Mouse (Mus musculus): ENCODE data around the gene Aqp2. TPM values are rescaled to one million over a fixed set of nuclear protein-coding genes. Genes with fewer than 3 reads are reported as not detected.

The Aqp2 gene
- polyA plus RNA-seq, 1 experiment, result 0.47 TPM

DNA sequence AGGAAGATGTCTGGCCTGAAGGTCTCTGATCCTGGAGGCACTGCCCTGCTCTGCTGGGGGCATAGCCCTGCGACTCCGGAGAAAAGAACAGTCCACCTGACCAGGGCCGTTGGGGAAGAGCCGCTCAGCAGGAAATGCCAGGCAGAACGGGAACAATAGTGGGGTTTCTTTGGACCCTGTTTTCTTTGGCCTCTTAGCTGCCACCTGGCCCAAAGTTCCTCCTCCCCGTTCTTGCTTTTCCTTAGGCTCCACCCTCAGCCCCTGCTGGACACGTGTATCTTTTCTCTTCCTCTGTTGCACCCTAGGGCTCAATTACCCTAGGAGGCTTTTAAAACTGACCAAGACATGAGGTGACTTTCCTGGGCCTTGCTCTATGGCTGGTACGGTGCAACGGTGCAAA lies 10.4 kb downstream of the Aqp2 start:
- no peak overlapping the region for H3K4me3 ChIP-seq (ENCODE audit: control insufficient read depth, insufficient read depth, low read length)
- TF ChIP-seq POLR2A (IDR thresholded peaks at IDR 0.05; ENCODE audit: control insufficient read depth, extremely low read depth, insufficient read depth, low read length, poor library complexity) (no peak), CTCF (IDR thresholded peaks at IDR 0.05; ENCODE audit: borderline replicate concordance, control insufficient read depth, extremely low read depth, insufficient read depth, low read length, poor library complexity) (no peak)
- DNase-seq, result no peak
- WGBS, result 6% methylated on average over 9 of the region's 9 CpGs
- H3K4me1 ChIP-seq (replicated peaks; ENCODE audit: control insufficient read depth, insufficient read depth, low read length), result no peaks in the 10 kb centered on the region
- H3K27ac ChIP-seq (ENCODE audit: control insufficient read depth, insufficient read depth, low read length), result no peak overlapping the region
- H3K27me3 ChIP-seq (ENCODE audit: control insufficient read depth, insufficient read depth, low read length), result peaks cover 36% of the 10 kb centered on the region
- no peaks in the 10 kb centered on the region for H3K36me3 ChIP-seq (ENCODE audit: control insufficient read depth, insufficient read depth, low read length)

DNA sequence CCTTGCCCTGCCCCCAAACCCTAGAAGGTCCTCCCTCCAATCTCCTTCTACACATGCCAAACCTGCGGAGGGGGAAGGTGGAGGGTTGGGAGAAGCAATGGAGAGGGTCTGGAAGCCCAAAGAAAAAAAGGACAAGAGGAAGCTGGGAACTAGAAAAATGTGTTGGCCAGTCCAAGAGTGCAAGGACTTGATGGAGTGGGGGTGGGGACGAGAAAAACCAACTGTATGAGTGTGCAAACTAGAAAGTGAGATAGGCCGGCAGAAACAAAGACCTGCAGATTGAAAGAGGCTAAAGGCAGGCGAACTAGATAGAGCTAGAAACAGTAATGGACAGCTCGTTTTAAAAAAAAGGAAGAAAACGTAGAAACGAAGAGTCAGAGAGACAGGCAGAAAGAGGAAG lies 10.8 kb downstream of the Aqp2 start:
- Histone ChIP-seq H3K36me3 (ENCODE audit: control insufficient read depth, insufficient read depth, low read length) (no peaks in the 10 kb centered on the region), H3K4me3 (ENCODE audit: control insufficient read depth, insufficient read depth, low read length) (no peak overlapping the region), H3K27ac (ENCODE audit: control insufficient read depth, insufficient read depth, low read length) (no peak overlapping the region), H3K27me3 (ENCODE audit: control insufficient read depth, insufficient read depth, low read length) (peaks cover 33% of the 10 kb centered on the region), H3K4me1 (replicated peaks; ENCODE audit: control insufficient read depth, insufficient read depth, low read length) (no peaks in the 10 kb centered on the region)
- DNase-seq, result no peak
- TF ChIP-seq POLR2A (IDR thresholded peaks at IDR 0.05; ENCODE audit: control insufficient read depth, extremely low read depth, insufficient read depth, low read length, poor library complexity) (no peak), CTCF (IDR thresholded peaks at IDR 0.05; ENCODE audit: borderline replicate concordance, control insufficient read depth, extremely low read depth, insufficient read depth, low read length, poor library complexity) (no peak)
- 21% methylated on average over 7 of the region's 7 CpGs for WGBS

DNA sequence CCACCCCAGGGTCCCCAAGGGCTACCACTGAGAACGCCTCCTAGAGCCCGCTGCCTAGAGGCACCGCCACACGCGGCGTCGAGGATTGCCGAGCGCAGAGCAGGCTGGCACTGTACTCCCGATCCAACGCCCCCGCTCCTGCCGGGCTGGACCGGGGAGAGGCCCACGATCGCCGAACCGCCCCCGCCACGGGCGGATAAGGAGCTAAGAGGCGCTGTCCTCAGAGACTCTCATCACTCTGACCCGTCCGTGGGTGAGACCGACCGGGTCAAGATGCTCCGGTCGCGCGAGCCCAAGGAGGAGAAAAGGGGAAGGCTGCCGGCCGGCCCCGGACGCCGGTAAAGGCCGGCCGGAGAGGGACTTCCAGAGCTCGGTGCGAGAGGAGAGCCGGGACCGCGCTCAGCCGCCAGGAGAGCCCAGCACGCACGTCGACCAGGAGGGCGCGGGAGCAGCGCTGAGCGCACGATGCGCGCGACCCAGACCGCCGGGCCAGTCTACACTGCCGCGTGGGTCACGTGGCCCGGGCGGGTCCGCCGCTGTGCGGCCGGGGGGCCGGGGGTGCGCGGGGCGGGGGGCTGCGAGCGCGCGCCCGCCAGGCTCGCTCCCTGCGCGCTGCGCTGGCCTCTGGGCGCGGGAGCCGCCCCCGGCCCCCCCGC lies 11.7 kb downstream of the Aqp2 start, which contains the start of gene Aqp5:
TSS of gene Aqp5 (plus strand) at position 354 of the 656 bp plus-strand sequence.
- Histone ChIP-seq H3K4me3 (ENCODE audit: control insufficient read depth, insufficient read depth, low read length) (no peak within 1 kb of the TSS), H3K36me3 (ENCODE audit: control insufficient read depth, insufficient read depth, low read length) (no peaks in the 10 kb centered on the region), H3K27me3 (ENCODE audit: control insufficient read depth, insufficient read depth, low read length) (peaks cover 25% of the 10 kb centered on the region), H3K27ac (ENCODE audit: control insufficient read depth, insufficient read depth, low read length) (no peak within 1 kb of the TSS), H3K4me1 (replicated peaks; ENCODE audit: control insufficient read depth, insufficient read depth, low read length) (no peaks in the 10 kb centered on the region)
- DNase-seq, result no peak
- 12% methylated on average over 64 of the region's 83 CpGs for WGBS
- TF ChIP-seq CTCF (IDR thresholded peaks at IDR 0.05; ENCODE audit: borderline replicate concordance, control insufficient read depth, extremely low read depth, insufficient read depth, low read length, poor library complexity) (no peak), POLR2A (IDR thresholded peaks at IDR 0.05; ENCODE audit: control insufficient read depth, extremely low read depth, insufficient read depth, low read length, poor library complexity) (no peak)

DNA sequence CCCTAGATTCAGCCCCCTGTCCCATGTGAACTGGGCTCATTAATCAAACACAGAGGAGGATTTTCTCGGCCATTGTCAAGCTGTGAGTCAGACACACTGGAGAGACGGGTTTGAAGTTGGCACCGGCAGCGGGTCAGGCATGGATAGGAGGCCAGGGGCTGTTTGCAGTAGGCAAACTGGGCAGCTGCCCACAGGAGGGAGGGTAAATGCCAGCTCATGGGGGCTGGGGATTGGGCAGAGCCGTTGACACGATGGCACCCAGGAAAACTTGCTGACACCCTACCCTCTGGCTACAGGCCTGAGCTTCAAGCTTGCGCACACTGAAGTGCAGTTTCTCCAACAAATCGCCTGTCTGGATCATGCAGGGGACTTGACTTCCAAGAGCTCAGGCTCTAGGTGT lies 13.3 kb downstream of the Aqp2 start:
- no peaks in the 10 kb centered on the region for H3K4me1 ChIP-seq (replicated peaks; ENCODE audit: control insufficient read depth, insufficient read depth, low read length)
- peaks cover 25% of the 10 kb centered on the region for H3K27me3 ChIP-seq (ENCODE audit: control insufficient read depth, insufficient read depth, low read length)
- WGBS, result 81% methylated on average over 8 of the region's 8 CpGs
- H3K27ac ChIP-seq (ENCODE audit: control insufficient read depth, insufficient read depth, low read length), result no peak overlapping the region
- DNase-seq, result no peak
- no peak overlapping the region for H3K4me3 ChIP-seq (ENCODE audit: control insufficient read depth, insufficient read depth, low read length)
- H3K36me3 ChIP-seq (ENCODE audit: control insufficient read depth, insufficient read depth, low read length), result no peaks in the 10 kb centered on the region
- no peak for TF ChIP-seq CTCF (IDR thresholded peaks at IDR 0.05; ENCODE audit: borderline replicate concordance, control insufficient read depth, extremely low read depth, insufficient read depth, low read length, poor library complexity)
- TF ChIP-seq POLR2A (IDR thresholded peaks at IDR 0.05; ENCODE audit: control insufficient read depth, extremely low read depth, insufficient read depth, low read length, poor library complexity), result no peak

DNA sequence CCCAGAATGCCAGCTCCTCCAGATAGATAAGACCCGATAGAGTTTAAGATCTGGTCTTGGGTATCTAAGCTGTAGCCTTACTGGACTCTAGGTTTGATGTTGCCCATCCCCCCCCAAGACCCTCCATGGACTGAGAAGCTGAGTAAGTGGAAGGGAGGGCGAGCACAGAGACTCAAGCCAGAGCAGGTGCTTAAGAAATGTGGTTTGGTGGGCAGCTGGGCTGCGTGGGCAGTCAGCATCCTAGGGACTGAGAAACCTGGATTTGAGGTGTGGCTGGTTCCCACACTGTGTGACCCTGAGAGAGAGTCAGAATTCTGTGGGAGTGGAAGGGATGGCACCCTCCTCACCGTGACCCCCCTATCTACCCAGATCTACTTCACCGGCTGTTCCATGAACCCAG lies 14.0 kb downstream of the Aqp2 start:
- DNase-seq, result no peak
- WGBS, result 77% methylated on average over 5 of the region's 5 CpGs
- Histone ChIP-seq H3K27ac (ENCODE audit: control insufficient read depth, insufficient read depth, low read length) (no peak overlapping the region), H3K4me1 (replicated peaks; ENCODE audit: control insufficient read depth, insufficient read depth, low read length) (no peaks in the 10 kb centered on the region), H3K27me3 (ENCODE audit: control insufficient read depth, insufficient read depth, low read length) (peaks cover 25% of the 10 kb centered on the region), H3K36me3 (ENCODE audit: control insufficient read depth, insufficient read depth, low read length) (no peaks in the 10 kb centered on the region), H3K4me3 (ENCODE audit: control insufficient read depth, insufficient read depth, low read length) (no peak overlapping the region)
- TF ChIP-seq CTCF (IDR thresholded peaks at IDR 0.05; ENCODE audit: borderline replicate concordance, control insufficient read depth, extremely low read depth, insufficient read depth, low read length, poor library complexity), result no peak
- TF ChIP-seq POLR2A (IDR thresholded peaks at IDR 0.05; ENCODE audit: control insufficient read depth, extremely low read depth, insufficient read depth, low read length, poor library complexity), result no peak

DNA sequence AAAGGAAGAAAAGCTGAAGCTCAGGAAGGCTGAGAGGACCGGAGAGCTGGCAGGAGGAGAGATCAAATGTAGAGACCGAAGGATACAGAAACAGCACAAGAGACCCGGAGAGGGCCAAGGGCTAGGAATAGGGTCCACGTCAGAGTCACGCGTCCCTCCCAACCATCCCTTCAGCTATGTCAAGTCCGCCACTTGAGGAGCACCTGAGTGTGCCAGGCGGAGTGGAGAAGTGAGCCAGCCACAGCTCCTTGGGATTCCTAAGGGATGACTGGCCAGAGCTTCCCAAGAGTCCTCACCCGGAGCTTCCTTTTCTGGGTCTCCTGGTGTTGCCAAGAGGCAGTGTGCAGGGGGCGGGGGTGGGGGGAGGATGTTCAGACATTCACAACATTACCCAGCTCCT lies 16.1 kb downstream of the Aqp2 start:
- no peak for DNase-seq
- Histone ChIP-seq H3K27ac (ENCODE audit: control insufficient read depth, insufficient read depth, low read length) (no peak overlapping the region), H3K4me1 (replicated peaks; ENCODE audit: control insufficient read depth, insufficient read depth, low read length) (no peaks in the 10 kb centered on the region), H3K27me3 (ENCODE audit: control insufficient read depth, insufficient read depth, low read length) (peaks cover 14% of the 10 kb centered on the region), H3K4me3 (ENCODE audit: control insufficient read depth, insufficient read depth, low read length) (no peak overlapping the region), H3K36me3 (ENCODE audit: control insufficient read depth, insufficient read depth, low read length) (no peaks in the 10 kb centered on the region)
- 86% methylated on average over 10 of the region's 10 CpGs for WGBS
- TF ChIP-seq CTCF (IDR thresholded peaks at IDR 0.05; ENCODE audit: borderline replicate concordance, control insufficient read depth, extremely low read depth, insufficient read depth, low read length, poor library complexity) (no peak), POLR2A (IDR thresholded peaks at IDR 0.05; ENCODE audit: control insufficient read depth, extremely low read depth, insufficient read depth, low read length, poor library complexity) (no peak)
